Mouse (Mus musculus) limb, embryonic 10.5 days (tissue): ENCODE measurements at regions not wholly inside any gene's neighbourhood (a gene's known extent, or its start where the extent isn't known, plus 50 kb on each side); places are given as distances from the start of the nearest gene placed in this dataset.
A peak's percentile ranks its signal among the peaks of the same experiment; 100 is the strongest.

Source experiments
- DNase-seq: peaks from one replicate; pipeline ENCODE4 v3.0.0-alpha.2; 2017; ENCODE audit warnings: low spot score
- H3K27ac ChIP-seq: fragments of 300-500 bp; sonication (generic); 2 replicates; pipeline ENCODE4 v1.5.1; 2016; ENCODE audit warnings: mild to moderate bottlenecking
- H3K27me3 ChIP-seq: fragments of 300-500 bp; sonication (generic); 2 replicates; pipeline ENCODE4 v1.6.1; 2016; ENCODE audit warnings: low read depth, mild to moderate bottlenecking; ENCODE audit not compliant: poor library complexity, severe bottlenecking
- H3K36me3 ChIP-seq: fragments of 300-500 bp; sonication (generic); 2 replicates; pipeline ENCODE4 v1.6.1; 2016; ENCODE audit warnings: mild to moderate bottlenecking, moderate library complexity
- H3K4me1 ChIP-seq: fragments of 300-500 bp; sonication (generic); 2 replicates; pipeline ENCODE4 v1.6.1; 2016
- H3K4me3 ChIP-seq: fragments of 300-500 bp; sonication (generic); 2 replicates; pipeline ENCODE4 v1.5.1; 2016; ENCODE audit warnings: mild to moderate bottlenecking, moderate library complexity
- H3K9me3 ChIP-seq: fragments of 300-500 bp; sonication (generic); replicated peaks from 2 replicates; pipeline ENCODE4 v1.6.1; 2016; ENCODE audit warnings: mild to moderate bottlenecking
- WGBS: fragments of 180-500 bp; shearing (Covaris S2); methylation state at CpG from one replicate; pipeline ENCODE4 v1.1.7; 2016; 5-methylcytosine and 5-hydroxymethylcytosine counted together

DNA sequence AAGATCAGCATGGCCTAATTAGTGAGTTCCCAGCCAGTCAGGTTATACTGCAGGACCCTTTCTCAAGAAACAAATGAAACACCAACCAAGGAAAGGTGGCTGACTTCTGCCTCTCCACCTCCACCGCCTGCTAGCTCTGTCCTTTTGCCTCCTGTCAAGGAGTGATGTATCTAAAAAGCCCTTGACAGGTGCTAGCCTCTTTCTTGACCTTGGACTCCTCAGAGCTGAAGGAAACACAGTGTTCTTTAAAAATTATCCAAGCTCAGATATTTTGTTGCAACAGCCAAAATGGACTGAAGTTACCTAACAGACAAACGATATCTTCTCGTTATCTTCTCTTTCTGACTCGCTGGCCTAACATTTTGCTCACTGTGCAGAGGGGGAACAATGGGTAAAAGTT is 112.5 kb downstream of the Zfp706 start:
- 92% methylated on average over 4 of the region's 4 CpGs for WGBS
- Histone ChIP-seq H3K36me3 (no peaks in the 10 kb centered on the region), H3K27me3 (peaks cover 26% of the 10 kb centered on the region), H3K9me3 (no peaks in the 10 kb centered on the region), H3K4me3 (no peak overlapping the region), H3K4me1 (peaks cover 23% of the 10 kb centered on the region), H3K27ac (no peak overlapping the region)
- DNase-seq: no peak

DNA sequence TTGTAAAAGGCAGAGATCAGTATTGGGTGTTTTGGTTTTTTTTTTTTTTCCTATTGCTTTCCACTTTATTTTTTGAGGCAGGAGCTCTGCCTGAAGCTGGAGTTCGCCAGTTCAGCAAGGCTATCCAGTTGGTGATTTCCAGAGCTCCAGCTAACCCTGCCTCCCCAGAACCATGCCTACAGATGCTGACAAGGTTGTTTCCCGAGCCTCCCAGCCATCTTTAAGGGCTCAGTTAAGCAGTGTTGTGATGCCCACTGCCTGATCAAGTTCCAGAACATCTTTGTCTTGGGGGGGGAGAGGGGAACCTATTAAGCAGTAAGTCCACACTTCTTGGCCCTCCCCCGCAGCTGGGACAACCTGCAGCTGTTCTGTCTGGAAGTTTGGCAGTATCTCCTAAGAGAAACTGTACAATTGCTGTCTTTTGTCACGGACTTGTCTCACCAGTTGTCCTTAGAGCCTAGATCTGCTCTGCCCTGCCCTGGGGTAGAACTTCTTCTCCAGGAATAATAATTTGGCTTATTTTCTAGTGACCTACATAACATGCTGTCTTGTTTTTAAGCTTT is 114.1 kb downstream of the Zfp706 start:
- DNase-seq: no peak
- H3K27ac ChIP-seq: no peak overlapping the region
- H3K27me3 ChIP-seq: peaks cover 26% of the 10 kb centered on the region
- no peaks in the 10 kb centered on the region for H3K36me3 ChIP-seq
- H3K9me3 ChIP-seq: no peaks in the 10 kb centered on the region
- H3K4me3 ChIP-seq: no peak overlapping the region
- H3K4me1 ChIP-seq: peaks cover 21% of the 10 kb centered on the region
- 54% methylated on average over 4 of the region's 4 CpGs for WGBS

- no peaks in the 10 kb centered on the region for H3K36me3 ChIP-seq
- H3K9me3 ChIP-seq: no peaks in the 10 kb centered on the region
- DNase-seq: no peak
- 0 out of 2 replicates have a peak overlapping the region, but pooled peaks have one; percentile 13 for H3K4me3 ChIP-seq
- 7% methylated on average over 15 of the region's 15 CpGs for WGBS
- no peak overlapping the region for H3K27ac ChIP-seq
- peaks cover 21% of the 10 kb centered on the region for H3K4me1 ChIP-seq
- peaks cover 26% of the 10 kb centered on the region for H3K27me3 ChIP-seq
Measured at GRCm38 (mm10) chr15:36892576-36893205, 114.9 kb downstream of the Zfp706 start.

- H3K4me1 ChIP-seq: peaks cover 21% of the 10 kb centered on the region
- H3K27me3 ChIP-seq: peaks cover 26% of the 10 kb centered on the region
- H3K9me3 ChIP-seq: no peaks in the 10 kb centered on the region
- no peak for DNase-seq
- 15% methylated on average over 12 of the region's 12 CpGs for WGBS
- H3K4me3 ChIP-seq: no peak overlapping the region
- no peak overlapping the region for H3K27ac ChIP-seq
- no peaks in the 10 kb centered on the region for H3K36me3 ChIP-seq
Measured at GRCm38 (mm10) chr15:36891851-36892250, 115.7 kb downstream of the Zfp706 start.

GRCm38 (mm10) chr15:36891296-36891695 is 116.3 kb downstream of the Zfp706 start:
- 79% methylated on average over 1 of the region's 1 CpGs for WGBS

GRCm38 (mm10) chr15:36889072-36889471 is 118.5 kb downstream of the Zfp706 start:
- Histone ChIP-seq H3K27ac (no peak overlapping the region), H3K36me3 (no peaks in the 10 kb centered on the region), H3K4me1 (peaks cover 21% of the 10 kb centered on the region), H3K27me3 (peaks cover 26% of the 10 kb centered on the region), H3K4me3 (no peak overlapping the region), H3K9me3 (no peaks in the 10 kb centered on the region)
- no peak for DNase-seq
- 77% methylated on average over 3 of the region's 3 CpGs for WGBS

More at GRCm38 (mm10) chr15:36891296-36891695, 116.3 kb downstream of the Zfp706 start:
- H3K4me3 ChIP-seq: no peak overlapping the region
- peaks cover 21% of the 10 kb centered on the region for H3K4me1 ChIP-seq
- peaks cover 26% of the 10 kb centered on the region for H3K27me3 ChIP-seq
- no peaks in the 10 kb centered on the region for H3K36me3 ChIP-seq
- no peak for DNase-seq
- H3K9me3 ChIP-seq: no peaks in the 10 kb centered on the region
- H3K27ac ChIP-seq: no peak overlapping the region

DNA sequence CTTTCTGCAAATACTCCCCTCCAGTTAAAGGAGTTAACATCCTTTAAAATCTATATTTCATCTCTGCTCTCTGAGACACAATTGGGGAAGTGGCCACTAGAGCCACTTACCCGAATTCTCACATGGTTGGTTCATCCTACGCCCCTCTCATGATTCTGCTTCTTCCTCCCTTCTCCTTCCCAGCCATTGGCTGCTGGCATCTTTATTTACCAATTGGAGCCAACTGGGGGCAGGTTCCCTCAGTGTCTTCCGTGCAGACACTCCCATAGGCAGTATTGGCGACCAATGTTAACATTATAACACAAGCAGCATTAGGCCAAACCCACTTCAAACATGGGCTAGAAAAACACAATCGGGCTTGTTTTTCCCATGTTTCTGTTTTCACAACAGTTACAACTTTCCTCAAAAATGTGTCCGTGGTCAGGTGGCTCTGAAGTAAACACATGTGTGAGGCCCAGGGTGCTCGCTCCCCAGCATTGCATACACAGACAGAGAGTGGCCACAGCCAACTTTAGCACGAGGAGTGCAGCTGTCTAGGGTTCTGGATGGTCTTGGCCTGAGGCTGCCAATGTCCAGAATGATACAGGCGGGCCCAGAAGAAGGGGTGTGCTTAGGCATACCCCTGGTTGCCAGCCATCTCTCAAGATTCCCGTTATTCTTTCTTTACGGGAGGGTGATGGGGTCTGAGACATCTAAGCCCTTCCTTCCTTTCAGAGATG is 119.1 kb downstream of the Zfp706 start:
- 86% methylated on average over 11 of the region's 11 CpGs for WGBS
- no peak overlapping the region for H3K4me3 ChIP-seq
- no peak for DNase-seq

GRCm38 (mm10) chr15:36884671-36885365 is 122.8 kb downstream of the Zfp706 start:
- WGBS: 85% methylated on average over 11 of the region's 11 CpGs
- DNase-seq: no peak
- H3K9me3 ChIP-seq: no peaks in the 10 kb centered on the region
- no peaks in the 10 kb centered on the region; the same call in 1 of the 2 replicates for H3K4me1 ChIP-seq
- no peaks in the 10 kb centered on the region for H3K36me3 ChIP-seq
- no peak overlapping the region for H3K27ac ChIP-seq
- no peak overlapping the region for H3K4me3 ChIP-seq
- H3K27me3 ChIP-seq: no peaks in the 10 kb centered on the region

More for the DNA sequence above, 119.1 kb downstream of the Zfp706 start:
- Histone ChIP-seq H3K27me3 (peaks cover 26% of the 10 kb centered on the region), H3K9me3 (no peaks in the 10 kb centered on the region), H3K4me1 (peaks cover 19% of the 10 kb centered on the region), H3K27ac (no peak overlapping the region), H3K36me3 (no peaks in the 10 kb centered on the region)

- Histone ChIP-seq H3K36me3 (no peaks in the 10 kb centered on the region), H3K27me3 (no peaks in the 10 kb centered on the region), H3K4me1 (peaks cover 4% of the 10 kb centered on the region), H3K9me3 (no peaks in the 10 kb centered on the region), H3K4me3 (no peak overlapping the region), H3K27ac (no peak overlapping the region)
- 95% methylated on average over 3 of the region's 3 CpGs for WGBS
- no peak for DNase-seq
Measured at GRCm38 (mm10) chr15:36884074-36884473, 123.5 kb downstream of the Zfp706 start.

- no peak overlapping the region for H3K27ac ChIP-seq
- no peaks in the 10 kb centered on the region for H3K27me3 ChIP-seq
- peaks cover 12% of the 10 kb centered on the region for H3K4me1 ChIP-seq
- no peaks in the 10 kb centered on the region for H3K36me3 ChIP-seq
- no peak for DNase-seq
- WGBS: 86% methylated on average over 6 of the region's 6 CpGs
- H3K4me3 ChIP-seq: no peak overlapping the region
- no peaks in the 10 kb centered on the region for H3K9me3 ChIP-seq
Measured at GRCm38 (mm10) chr15:36883156-36883555, 124.4 kb downstream of the Zfp706 start.

- Histone ChIP-seq H3K27ac (no peak overlapping the region), H3K9me3 (no peaks in the 10 kb centered on the region), H3K36me3 (no peaks in the 10 kb centered on the region), H3K4me1 (peaks cover 19% of the 10 kb centered on the region), H3K4me3 (no peak overlapping the region), H3K27me3 (no peaks in the 10 kb centered on the region)
- WGBS: 86% methylated on average over 2 of the region's 2 CpGs
- DNase-seq: no peak
Measured at GRCm38 (mm10) chr15:36881576-36881975, 126.0 kb downstream of the Zfp706 start.

DNA sequence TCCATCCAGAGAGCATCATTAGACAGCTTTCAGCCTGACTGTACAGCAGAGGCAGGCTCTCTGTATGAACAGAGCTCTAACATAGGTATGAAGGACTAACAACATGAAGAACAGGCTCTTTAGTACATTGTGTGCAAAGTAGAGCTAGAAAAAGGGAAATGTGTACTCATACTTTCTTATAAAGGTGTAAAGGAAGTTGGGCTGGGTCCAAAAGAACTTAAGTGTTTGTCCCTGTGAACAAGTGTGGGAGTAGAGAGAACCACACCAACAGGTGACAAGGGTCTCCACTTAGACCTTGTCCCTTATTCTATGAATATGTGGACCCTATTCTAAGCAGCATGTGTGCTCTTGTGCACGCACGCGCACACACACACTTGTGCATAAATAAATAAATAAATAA is 127.0 kb downstream of the Zfp706 start:
- no peaks in the 10 kb centered on the region for H3K9me3 ChIP-seq
- no peak for DNase-seq
- H3K27me3 ChIP-seq: no peaks in the 10 kb centered on the region
- WGBS: 96% methylated on average over 3 of the region's 3 CpGs
- H3K4me3 ChIP-seq: no peak overlapping the region
- no peak overlapping the region for H3K27ac ChIP-seq
- peaks cover 19% of the 10 kb centered on the region for H3K4me1 ChIP-seq
- H3K36me3 ChIP-seq: no peaks in the 10 kb centered on the region

- DNase-seq: no peak
- WGBS: 88% methylated on average over 7 of the region's 7 CpGs
- peak overlapping the region; percentile 36; the same call in 1 of the 2 replicates for H3K27ac ChIP-seq
Measured at GRCm38 (mm10) chr15:36879587-36879986, 128.0 kb downstream of the Zfp706 start.

More at GRCm38 (mm10) chr15:36879587-36879986, 128.0 kb downstream of the Zfp706 start:
- no peaks in the 10 kb centered on the region for H3K27me3 ChIP-seq
- no peak overlapping the region for H3K4me3 ChIP-seq
- H3K36me3 ChIP-seq: no peaks in the 10 kb centered on the region
- no peaks in the 10 kb centered on the region for H3K9me3 ChIP-seq
- peaks cover 22% of the 10 kb centered on the region for H3K4me1 ChIP-seq
